Mouse (Mus musculus) spleen, postnatal 10 days (tissue): ENCODE data around the gene Olfr90.
A peak's percentile ranks its signal among the peaks of the same experiment; 100 is the strongest.

Experiments used
- DNase-seq, 2 experiments: peaks; one replicate each; pipeline ENCODE4 v3.0.0; 2021 to 2022; ENCODE audit warnings: low spot score in 2 of 2

The Olfr90 gene

DNA sequence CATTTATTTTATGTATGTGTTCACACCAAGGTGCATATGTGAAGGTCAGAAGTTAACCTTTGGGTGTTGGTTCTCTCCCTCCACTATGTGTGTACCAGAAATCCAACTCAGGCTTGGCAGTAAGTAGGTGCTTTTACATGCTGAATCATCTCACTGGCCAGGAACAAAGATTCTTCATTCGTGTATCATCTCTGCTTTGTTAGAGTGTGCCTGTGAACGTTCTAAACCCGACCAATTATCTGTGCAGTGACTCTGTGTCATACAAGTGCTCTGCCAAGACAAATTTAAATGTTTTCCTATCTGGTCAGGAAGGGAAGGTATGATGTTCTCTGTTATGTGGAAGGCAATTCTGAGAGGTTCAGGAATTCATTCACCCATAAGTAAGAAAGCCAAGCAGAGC, 26.9 kb downstream of the Olfr90 start:
- no peak for DNase-seq

GRCm38 (mm10) chr17:37056957-37057356, 31.3 kb downstream of the Olfr90 start:
- no peak for DNase-seq

DNA sequence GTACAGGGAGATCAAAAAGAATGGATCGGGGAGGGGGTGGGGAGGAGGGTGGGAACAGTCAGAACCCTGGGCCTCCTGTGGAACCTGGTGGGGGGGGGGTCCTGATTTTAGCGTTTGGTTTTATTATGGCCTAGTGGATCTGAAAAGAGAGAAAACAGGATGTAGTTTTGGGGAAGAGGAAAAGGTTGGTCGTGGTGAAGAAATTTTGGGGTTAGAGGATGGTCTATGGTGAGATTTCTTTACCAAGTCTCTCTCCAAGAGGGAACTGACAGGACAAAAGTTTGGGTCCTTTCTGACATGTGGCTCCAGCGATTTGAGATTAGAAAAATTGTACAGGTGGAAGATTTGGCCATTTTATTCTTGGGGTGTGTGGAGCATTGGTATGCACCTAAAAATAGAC, 36.6 kb downstream of the Olfr90 start:
- no peak for DNase-seq

DNA sequence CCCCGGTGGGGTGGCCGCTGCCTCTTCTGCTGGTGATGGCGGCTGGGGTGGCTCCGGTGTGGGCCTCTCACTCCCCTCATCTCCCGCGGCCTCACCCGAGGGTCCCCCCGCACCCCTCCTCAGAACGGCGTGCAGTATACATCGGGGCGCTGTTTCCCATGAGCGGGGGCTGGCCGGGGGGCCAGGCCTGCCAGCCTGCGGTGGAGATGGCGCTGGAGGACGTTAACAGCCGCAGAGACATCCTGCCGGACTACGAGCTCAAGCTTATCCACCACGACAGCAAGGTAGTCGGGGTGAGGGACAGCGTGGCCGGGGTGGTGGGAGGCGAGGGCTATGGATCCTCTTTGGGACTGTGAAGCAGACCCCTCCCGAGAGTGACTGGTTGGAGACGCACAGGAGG, 37.4 kb downstream of the Olfr90 start:
- no peak for DNase-seq

DNA sequence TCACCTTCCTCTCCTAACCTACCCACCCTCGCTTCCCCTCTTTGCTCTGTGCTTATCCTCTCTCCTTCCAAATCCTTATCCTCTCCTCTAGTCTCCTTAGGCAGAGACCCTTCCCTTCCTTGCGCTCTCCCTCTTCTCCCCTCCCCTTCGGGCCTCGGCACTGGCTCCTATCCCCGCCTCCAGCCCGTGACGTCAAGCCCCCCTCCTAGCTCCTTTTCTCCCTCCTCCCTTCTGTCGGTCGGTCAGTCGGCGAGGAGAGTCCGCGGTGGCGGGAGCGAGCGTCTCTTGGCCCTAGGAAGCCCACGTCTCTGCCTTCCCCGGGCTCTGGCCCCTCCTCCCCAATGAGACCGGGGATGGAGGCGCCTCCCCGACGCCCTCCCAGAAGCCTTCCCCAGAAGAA, 37.9 kb downstream of the Olfr90 start:
- DNase-seq: peak in 1 of 2 experiments; percentile 30

DNA sequence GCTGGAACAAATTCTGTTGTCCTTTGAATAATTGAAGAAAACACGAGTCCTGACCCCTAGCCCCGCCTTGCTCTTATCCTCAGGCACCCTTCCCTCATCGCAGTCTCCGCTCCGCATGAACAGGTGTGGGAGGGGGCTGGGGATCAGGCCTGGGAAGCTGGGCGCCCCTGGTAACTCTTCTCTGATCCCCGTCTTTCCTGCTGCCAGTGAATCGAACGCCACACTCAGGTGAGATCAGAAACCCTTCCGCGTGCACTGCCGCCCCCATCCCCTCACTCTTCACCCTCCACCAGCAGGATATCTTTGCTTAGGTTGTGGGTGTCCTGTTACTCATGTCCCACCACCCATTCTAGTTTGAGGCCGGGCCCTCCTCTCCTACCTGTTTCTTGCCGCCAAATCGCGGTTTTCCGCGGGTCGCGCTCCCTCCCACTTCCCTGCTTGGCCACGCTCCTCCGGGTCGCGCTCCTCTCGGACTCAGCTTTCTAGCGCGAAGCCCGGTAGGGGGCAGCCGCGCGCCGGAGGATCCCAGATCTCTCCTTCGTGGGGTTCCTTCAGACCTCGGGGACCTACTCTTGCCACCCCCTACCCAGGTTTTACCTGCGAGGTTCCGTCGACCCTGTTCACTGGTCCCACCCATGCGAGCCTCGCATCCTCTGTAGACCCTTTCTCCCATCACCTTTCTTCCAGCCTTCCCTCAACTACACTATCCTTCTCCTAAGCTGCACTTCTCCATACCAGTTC, 38.6 kb downstream of the Olfr90 start:
- DNase-seq: peak in 1 of 2 experiments; percentile 50

DNA sequence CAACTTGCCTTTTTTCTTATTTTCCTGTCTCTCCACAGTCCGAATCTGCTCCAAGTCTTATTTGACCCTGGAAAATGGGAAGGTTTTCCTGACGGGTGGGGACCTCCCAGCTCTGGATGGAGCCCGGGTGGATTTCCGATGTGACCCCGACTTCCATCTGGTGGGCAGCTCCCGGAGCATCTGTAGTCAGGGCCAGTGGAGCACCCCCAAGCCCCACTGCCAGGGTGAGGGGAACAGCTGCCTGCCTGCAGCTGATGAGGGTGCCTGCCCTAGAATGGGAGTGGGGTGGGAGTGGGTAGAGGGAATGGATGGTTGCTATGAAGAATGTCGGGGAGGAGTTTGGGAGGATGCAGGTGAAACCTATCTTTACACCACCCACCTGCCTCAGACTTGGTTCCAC, 39.9 kb downstream of the Olfr90 start:
- no peak for DNase-seq

DNA sequence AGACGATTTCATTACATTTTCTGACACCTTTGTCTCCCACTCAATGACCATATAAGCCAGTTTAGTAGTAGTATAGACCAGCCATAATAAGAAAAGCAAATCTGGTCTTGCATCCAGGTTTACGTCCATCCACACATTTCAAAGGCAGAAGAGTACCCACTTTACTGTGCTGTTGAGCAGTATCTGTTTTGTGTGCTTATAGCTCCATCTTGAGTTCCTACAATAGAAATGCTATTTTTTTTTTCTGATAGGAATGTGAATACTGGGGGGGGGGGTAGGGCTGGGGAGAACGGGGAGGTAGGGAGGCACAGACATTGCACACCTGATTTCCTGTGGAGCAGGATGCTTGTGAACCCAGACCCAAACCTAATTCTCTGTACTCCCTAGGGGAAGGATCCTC, 40.3 kb downstream of the Olfr90 start:
- DNase-seq: no peak

DNA sequence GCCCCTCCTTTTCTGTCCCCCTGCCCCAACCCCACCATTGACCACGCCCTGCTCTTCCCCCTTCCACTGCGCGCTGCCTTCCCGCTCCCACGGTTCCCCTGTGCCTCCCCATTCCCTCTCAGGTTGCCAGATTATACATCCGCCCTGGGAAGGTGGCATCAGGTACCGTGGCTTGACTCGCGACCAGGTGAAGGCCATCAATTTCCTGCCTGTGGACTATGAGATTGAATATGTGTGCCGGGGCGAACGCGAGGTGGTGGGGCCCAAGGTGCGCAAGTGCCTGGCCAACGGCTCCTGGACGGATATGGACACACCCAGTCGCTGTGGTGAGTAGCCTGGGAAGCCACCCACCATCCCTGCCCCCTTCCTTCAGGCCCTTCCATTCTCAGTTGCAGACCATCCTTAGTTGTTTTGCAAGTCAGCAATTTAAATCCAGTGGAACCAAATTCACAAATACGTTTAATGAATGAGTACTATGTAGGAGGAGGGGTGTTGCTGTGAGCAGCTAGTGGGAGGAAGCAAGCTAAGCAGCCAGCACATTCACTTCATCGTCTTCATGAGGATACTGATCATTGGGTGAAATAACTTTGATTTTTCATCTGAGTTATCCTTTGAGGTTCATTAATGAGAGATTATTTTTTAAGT, 40.8 kb downstream of the Olfr90 start:
- no peak for DNase-seq

DNA sequence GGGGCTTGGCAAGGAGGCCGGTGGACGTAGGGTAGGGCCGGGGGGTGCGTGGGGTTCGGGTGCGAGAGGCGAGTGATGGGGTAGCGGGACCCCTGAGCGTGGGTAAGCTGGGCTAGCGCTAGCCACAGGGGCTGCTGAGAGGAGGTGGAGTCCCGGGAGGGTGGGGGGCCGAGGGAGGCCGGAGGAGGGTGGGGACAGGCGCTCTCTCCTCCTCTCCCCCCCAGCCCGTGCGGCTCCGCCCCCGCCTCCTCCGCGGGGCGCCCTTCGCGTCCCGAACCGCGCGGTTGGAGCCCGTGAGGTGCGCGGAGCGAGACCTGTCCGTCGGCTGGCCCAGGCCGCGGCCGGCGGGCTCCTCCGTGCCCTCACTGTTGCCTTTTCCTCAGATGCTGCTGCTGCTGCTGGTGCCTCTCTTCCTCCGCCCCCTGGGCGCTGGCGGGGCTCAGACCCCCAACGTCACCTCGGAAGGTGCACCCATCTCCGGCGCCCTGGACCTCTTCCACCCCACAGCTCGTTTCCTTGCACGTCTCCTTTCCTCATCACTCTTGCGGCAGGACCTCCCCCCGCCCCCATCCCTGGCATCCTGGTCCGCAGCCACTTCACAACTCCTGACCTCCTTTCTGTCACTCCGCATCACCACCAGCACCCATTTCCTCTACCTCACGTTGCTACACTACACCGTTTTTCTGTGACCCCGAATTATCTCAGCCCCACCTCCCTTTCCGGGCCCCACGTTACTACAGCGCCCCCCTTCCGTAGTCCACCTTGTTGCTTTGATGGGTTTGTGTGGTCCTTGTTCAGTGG, 41.8 kb downstream of the Olfr90 start:
- DNase-seq: peak; percentile 14 to 22

DNA sequence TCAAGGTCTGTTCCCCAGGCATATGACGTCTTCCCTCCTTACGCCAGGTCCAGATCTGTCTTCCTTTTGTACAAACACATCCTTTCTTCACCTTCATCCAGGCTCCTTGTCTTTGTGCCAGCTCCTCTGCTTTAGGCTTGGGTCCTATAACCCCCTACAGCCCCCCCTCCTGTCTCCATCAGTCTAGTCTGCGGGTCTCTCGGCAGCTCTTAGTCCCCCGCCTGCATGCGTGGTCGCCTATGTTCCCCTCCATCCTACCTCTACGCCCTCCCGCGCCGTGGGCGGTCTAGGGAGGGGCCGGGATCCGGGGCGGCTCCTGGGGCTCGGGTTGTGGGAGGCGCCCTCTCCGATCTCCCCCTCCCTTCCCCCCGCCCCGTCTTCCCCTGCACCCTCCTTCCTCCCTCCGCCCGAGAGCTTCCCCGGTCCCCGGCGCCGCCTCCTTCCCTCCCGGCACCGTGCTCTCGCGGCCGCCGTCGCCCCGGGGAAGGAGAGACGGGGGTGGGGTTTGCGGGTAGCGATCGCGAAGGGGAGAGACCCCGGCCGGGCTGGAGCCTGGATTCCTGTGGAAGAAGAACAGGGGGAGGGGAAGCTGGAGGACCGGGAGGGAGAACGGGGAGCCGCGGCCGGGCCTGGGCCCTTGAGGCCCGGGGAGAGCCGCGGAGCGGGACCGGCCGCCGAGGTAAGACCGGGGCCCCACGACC, 42.5 kb downstream of the Olfr90 start, which contains the start of gene Gabbr1:
Gene Gabbr1 (plus strand): TSS at position 356 of the 701 bp plus-strand sequence.
- DNase-seq: peak; percentile 20 to 53

GRCm38 (mm10) chr17:37044651-37045244, 43.6 kb downstream of the Olfr90 start:
- DNase-seq: no peak

DNA sequence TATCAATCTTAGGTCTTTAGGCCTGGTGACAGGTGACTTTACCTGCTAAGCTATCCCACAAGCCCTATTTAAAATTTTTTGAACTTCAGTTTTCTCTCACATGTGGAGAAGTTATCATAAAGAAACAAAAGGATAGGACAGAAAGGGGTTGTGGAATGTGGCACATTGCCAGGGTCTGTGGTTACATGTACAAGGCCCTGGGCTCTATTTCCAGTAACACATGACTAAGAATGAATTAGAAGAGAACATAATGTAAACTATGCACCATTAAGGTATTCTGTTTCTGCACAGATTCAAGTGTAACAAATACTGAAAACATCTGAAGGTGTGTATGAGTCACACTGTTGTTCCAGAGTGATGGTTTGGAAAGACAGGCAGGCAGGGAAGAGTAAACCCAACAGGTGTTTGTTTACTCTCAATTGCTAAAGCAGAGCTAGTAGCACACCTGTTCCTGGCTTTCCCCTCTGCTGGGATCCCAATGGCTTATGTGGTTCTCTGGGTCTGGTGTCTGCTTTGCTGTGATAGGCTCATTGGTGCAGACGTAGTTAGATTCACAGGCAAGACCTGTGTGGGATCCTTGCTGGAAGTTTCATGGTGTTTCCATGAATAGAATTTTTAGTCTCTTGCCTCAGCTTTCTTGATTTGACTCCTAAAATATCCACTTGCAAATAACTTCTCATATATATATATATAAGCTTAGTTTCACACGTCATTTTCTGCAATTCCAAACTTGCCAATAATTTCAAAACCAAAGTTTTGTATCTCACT, 49.0 kb downstream of the Olfr90 start:
- no peak for DNase-seq
